Mouse (Mus musculus) liver, embryonic 13.5 days (tissue): ENCODE data around the gene Pex7. TPM values are rescaled to one million over a fixed set of nuclear protein-coding genes. Genes with fewer than 3 reads are reported as not detected.
A peak's percentile ranks its signal among the peaks of the same experiment; 100 is the strongest.

ENCODE experiments used
- ATAC-seq: fragments of 200-750 bp; cut with Nextera tagmentation; 2 replicates; pipeline ENCODE4 v1.8.0; 2017; ENCODE audit warnings: low read depth, mild to moderate bottlenecking, moderate number of reproducible peaks, moderate library complexity
- DNase-seq: peaks from one replicate; pipeline ENCODE4 v3.0.0; 2022
- H3K27ac ChIP-seq: fragments of 300-500 bp; sonication (generic); 2 replicates; pipeline ENCODE4 v1.5.1; 2015; ENCODE audit warnings: moderate library complexity, mild to moderate bottlenecking, inconsistent platforms
- H3K27me3 ChIP-seq: fragments of 300-500 bp; sonication (generic); 2 replicates; pipeline ENCODE4 v1.6.1; 2015; ENCODE audit warnings: mild to moderate bottlenecking, inconsistent platforms
- H3K36me3 ChIP-seq: fragments of 300-500 bp; sonication (generic); 2 replicates; pipeline ENCODE4 v1.6.1; 2015; ENCODE audit warnings: mild to moderate bottlenecking, inconsistent platforms
- H3K4me1 ChIP-seq: fragments of 300-500 bp; sonication (generic); replicated peaks from 2 replicates; pipeline ENCODE4 v1.6.1; 2015; ENCODE audit warnings: inconsistent platforms
- H3K4me2 ChIP-seq: fragments of 300-500 bp; sonication (generic); 2 replicates; pipeline ENCODE4 v1.6.1; 2015; ENCODE audit warnings: inconsistent platforms, mild to moderate bottlenecking, moderate library complexity
- H3K4me3 ChIP-seq: fragments of 300-500 bp; sonication (generic); replicated peaks from 2 replicates; pipeline ENCODE4 v1.5.1; 2015; ENCODE audit warnings: mild to moderate bottlenecking, inconsistent platforms
- H3K9ac ChIP-seq: fragments of 300-500 bp; sonication (generic); 2 replicates; pipeline ENCODE4 v1.6.1; 2015; ENCODE audit warnings: mild to moderate bottlenecking, inconsistent platforms
- H3K9me3 ChIP-seq: fragments of 300-500 bp; sonication (generic); replicated peaks from 2 replicates; pipeline ENCODE4 v1.6.1; 2016; ENCODE audit warnings: inconsistent platforms
- WGBS: fragments of 180-500 bp; shearing (Covaris S2); methylation state at CpG from one replicate; pipeline ENCODE4 v1.1.7; 2015; ENCODE audit not compliant: insufficient replicate concordance; 5-methylcytosine and 5-hydroxymethylcytosine counted together
- polyA plus RNA-seq: library from polyadenylated mRNA; unstranded; fragments of >200 nt; fragmentation: Nextera tagmentation; extraction: Ambion mirVana; gene quantifications from 2 replicates; pipeline ENCODE4 v1.2.1, GENCODE M21; 2015

Gene Pex7
- polyA plus RNA-seq, 1 experiment from 2014 or later: 28.2 TPM

DNA sequence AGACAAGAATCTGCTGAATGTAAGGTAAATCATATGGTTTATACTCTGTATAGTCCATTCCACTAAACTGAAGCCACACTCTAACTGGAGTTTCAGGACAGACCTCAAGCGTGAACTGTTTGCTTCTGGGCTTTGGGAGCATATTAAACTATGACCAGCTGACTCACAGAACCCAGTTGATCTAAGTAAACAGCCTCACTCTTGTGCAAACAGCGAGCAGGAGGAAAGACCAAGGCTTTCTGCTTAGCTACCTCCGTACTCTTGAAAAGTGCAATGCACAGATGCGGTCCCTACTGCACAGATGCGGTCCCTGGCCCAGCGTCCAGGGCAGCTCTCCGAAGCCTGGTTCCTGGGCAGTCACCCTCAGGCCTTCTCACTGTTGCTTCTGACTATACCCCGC, 30.2 kb downstream of the Pex7 start:
- peak; percentile 46; the same call in 1 of the 2 replicates for ATAC-seq
- WGBS: 71% methylated on average over 8 of the region's 8 CpGs
- Histone ChIP-seq H3K9ac (no peak overlapping the region), H3K27ac (no peak overlapping the region), H3K9me3 (no peaks in the 10 kb centered on the region), H3K4me2 (no peak overlapping the region; the same call in 1 of the 2 replicates), H3K4me1 (peaks cover 27% of the 10 kb centered on the region), H3K4me3 (no peak overlapping the region), H3K36me3 (no peaks in the 10 kb centered on the region), H3K27me3 (no peaks in the 10 kb centered on the region)
- no peak for DNase-seq

DNA sequence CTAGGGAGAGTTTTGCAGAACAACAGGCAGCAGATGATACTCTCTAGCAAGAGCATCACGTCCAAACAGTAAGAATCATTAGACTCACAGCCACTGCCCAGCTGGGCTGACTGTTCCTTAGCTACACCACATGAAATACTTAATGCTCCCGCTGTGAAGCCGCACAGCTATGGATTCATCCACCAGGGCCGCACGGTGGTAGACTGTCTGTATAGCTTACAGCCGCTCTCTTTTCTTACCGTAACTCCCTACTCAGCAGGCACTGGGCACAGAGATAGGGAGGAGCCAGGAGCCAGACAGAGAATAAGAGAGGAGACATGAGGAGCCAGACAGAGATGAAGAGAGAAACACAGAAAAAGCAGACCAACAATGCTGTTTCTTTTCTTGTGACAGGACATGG, 30.8 kb downstream of the Pex7 start:
- Histone ChIP-seq H3K9ac (no peak overlapping the region), H3K4me2 (no peak overlapping the region), H3K4me3 (no peak overlapping the region), H3K27ac (no peak overlapping the region), H3K27me3 (no peaks in the 10 kb centered on the region), H3K9me3 (no peaks in the 10 kb centered on the region), H3K4me1 (peaks cover 27% of the 10 kb centered on the region), H3K36me3 (no peaks in the 10 kb centered on the region)
- DNase-seq: no peak
- 0 out of 2 replicates have a peak, but pooled peaks have one; percentile 22 for ATAC-seq
- 74% methylated on average over 7 of the region's 7 CpGs for WGBS

DNA sequence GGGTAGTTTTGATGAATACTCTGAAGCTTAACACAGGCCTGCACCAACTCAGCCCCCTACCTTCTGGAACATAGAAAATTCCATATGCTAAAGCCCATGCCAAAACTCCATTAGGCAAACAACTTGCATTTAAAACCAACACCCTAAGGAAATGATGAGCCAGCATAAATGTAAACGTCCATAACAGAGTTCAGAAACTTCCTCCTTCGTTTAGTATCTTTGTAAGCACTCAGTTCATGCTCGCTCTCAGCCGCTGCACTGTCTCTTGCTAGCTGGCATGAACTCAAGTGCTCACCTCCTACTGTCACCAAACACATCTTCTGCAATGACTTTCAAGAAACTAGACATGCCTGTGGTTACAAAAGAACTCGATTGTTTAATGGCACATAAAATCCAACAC, 32.1 kb downstream of the Pex7 start:
- Histone ChIP-seq H3K36me3 (no peaks in the 10 kb centered on the region), H3K4me3 (no peak overlapping the region), H3K27me3 (no peaks in the 10 kb centered on the region), H3K4me1 (peaks cover 27% of the 10 kb centered on the region), H3K9me3 (no peaks in the 10 kb centered on the region), H3K9ac (no peak overlapping the region), H3K27ac (no peak overlapping the region), H3K4me2 (no peak overlapping the region)
- DNase-seq: no peak
- no peak for ATAC-seq
- WGBS: 48% methylated on average over 5 of the region's 5 CpGs

DNA sequence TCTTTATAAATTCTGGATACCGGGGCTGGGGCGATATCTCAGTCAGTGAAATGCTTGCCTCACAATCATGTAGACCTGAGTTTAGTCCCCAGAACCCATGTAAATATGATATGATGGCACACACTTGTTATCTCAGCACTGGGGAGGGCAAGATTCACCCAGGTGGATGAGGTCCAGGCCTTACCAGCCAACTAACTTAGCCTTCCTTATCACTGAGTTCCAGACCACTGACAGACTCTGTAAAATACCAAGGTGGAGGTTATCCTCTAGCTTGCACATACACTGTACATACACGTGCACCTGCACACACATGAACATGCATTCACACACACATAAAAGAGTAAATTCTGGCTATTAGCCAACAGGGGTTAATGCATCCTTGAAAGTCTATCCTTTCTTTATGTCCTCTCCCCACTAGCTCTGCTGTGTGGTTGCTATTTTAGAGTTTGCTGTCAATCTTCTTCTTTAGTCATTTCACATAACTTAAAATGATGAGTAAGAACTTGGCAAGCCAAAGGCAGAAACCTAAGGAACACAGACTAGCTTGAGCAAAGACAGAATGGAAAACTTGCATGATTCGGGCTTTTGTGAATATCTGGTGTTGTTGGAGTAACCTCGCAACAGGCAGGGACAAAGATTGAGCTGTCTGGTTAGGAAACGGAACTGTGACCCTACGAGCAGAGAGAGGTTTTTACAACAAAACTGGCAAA, 51.7 kb downstream of the Pex7 start:
- Histone ChIP-seq H3K9me3 (no peaks in the 10 kb centered on the region), H3K9ac (no peak overlapping the region), H3K27me3 (peaks cover 30% of the 10 kb centered on the region), H3K4me3 (no peak overlapping the region), H3K36me3 (0 out of 2 replicates have a peak, but pooled peaks cover 1% of the 10 kb centered on the region), H3K4me1 (peaks cover 23% of the 10 kb centered on the region), H3K4me2 (no peak overlapping the region), H3K27ac (no peak overlapping the region)
- WGBS: 52% methylated on average over 7 of the region's 7 CpGs
- ATAC-seq: peak; percentile 75
- DNase-seq: no peak

DNA sequence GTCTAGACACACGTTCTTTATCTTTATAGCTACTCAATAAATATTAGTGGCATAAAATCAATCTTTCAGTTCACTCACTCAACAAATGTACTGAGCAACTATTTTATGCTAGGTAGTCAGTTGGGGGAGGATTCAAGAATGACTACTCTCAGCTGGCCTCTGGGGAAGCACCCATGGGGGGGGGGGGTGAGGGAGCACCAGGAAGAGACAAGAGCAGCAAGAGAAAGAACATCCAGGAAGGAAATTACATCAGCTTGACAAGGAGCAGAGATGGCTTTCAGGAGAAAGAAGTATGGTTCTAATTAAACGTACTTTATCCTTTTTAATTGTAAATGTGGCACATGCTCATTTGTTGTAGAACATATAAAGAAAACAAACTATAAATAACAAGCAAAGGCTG, 53.9 kb downstream of the Pex7 start:
- H3K4me3 ChIP-seq: no peak overlapping the region
- H3K27ac ChIP-seq: no peak overlapping the region
- H3K27me3 ChIP-seq: peaks cover 52% of the 10 kb centered on the region
- ATAC-seq (no peak), DNase-seq (no peak)
- 29% methylated on average over 2 of the region's 2 CpGs for WGBS
- H3K4me2 ChIP-seq: no peak overlapping the region
- no peaks in the 10 kb centered on the region for H3K9me3 ChIP-seq
- H3K36me3 ChIP-seq: no peaks in the 10 kb centered on the region
- peaks cover 39% of the 10 kb centered on the region for H3K4me1 ChIP-seq
- H3K9ac ChIP-seq: no peak overlapping the region

DNA sequence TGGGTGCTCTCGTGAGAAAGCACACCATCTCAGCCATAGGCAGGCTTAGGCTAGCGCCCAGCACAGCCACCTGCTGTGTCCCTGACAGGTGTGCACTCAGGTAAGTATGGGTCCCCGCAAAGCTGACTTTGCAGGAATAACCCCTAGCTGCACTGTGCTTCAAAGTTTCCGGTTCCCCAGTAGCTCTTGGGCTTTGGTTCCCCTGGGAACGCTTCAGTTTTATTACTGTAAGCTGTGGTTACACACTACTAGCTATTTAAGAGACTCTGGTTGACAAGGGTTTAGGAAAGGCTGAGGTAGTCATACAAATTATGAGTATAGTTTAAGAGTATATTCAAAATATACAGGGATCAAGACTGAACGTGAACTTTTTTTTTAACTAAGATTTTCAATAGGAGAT, 54.7 kb downstream of the Pex7 start:
- no peak overlapping the region for H3K4me2 ChIP-seq
- DNase-seq (no peak), ATAC-seq (no peak)
- H3K4me3 ChIP-seq: no peak overlapping the region
- H3K9ac ChIP-seq: no peak overlapping the region
- no peaks in the 10 kb centered on the region for H3K9me3 ChIP-seq
- H3K4me1 ChIP-seq: peaks cover 39% of the 10 kb centered on the region
- H3K27ac ChIP-seq: no peak overlapping the region
- 35% methylated on average over 6 of the region's 6 CpGs for WGBS
- H3K36me3 ChIP-seq: no peaks in the 10 kb centered on the region
- H3K27me3 ChIP-seq: peaks cover 58% of the 10 kb centered on the region

DNA sequence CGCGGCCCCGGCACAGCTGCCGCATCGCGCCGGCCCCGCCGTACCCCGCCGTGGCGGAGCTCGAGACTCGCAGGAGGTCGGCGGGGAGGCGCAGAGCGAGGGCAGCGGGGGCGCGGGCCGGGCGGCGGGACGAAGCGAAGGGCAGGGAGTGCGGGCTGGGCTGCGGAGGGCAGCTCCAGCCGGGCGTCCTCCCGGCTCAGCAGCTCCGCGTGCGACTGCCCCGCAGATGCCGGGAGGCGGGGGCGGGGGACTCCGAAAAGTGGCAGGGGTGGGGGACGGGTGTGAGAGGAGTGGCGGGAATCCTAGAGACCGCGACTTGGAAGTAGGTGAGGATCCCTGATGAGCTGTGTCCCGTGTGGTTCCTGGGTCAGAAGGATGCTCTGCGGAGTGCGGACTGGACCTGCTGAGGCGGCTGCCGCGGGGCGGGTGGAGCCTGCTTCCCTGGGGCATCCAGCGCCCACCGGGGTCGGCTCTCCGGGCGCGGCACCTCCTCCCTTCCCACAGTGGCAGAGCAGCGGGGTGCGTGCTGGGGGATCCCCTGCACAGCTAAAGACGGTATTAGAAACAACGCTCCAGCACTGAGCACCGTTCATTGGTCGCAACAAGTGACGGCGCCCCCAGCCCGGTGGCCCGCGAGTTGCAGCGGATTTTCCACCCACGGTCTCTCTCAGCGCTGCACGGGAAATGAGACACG, 56.3 kb downstream of the Pex7 start, which contains the start of gene Slc35d3:
TSS of gene Slc35d3 (minus strand) at position 462 of the 694 bp plus-strand sequence.
- peaks cover 65% of the 10 kb centered on the region for H3K27me3 ChIP-seq
- peaks cover 39% of the 10 kb centered on the region for H3K4me1 ChIP-seq
- ATAC-seq (no peak; the same call in 1 of the 2 replicates), DNase-seq (no peak)
- no peaks in the 10 kb centered on the region for H3K9me3 ChIP-seq
- no peaks in the 10 kb centered on the region for H3K36me3 ChIP-seq
- H3K27ac ChIP-seq: 0 out of 2 replicates have a peak within 1 kb of the TSS, but pooled peaks have one; percentile 29
- H3K4me2 ChIP-seq: peak within 1 kb of the TSS; percentile 73
- under 1% methylated on average over 61 of the region's 72 CpGs for WGBS
- H3K9ac ChIP-seq: peak within 1 kb of the TSS; percentile 34; the same call in 1 of the 2 replicates
- H3K4me3 ChIP-seq: peak within 1 kb of the TSS; percentile 58

DNA sequence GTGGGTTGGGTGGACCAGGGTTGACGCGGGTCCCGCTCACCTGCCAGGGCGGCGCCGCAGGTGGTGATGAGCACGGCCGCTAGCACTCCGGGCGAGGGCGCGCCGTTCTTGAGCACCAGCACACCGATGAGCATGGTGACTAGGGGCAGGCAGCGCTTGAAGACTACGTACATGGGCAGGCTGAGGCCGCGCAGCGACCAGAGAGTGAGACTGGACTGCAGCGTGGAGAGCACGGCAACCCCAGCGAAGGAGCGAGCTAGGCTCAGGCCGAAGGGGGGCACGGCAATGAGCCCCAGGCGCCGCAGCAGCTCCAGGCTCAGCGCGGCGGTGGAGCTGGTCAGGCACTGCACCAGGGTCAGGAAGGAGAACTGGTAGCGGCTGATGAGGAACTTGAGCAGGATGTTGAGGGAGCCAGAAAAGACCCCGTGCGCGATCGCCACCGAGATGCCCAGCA, 56.9 kb downstream of the Pex7 start:
- DNase-seq (no peak), ATAC-seq (no peak)
- Histone ChIP-seq H3K4me1 (peaks cover 35% of the 10 kb centered on the region), H3K9ac (peak overlapping the region; percentile 34; the same call in 1 of the 2 replicates), H3K36me3 (no peaks in the 10 kb centered on the region), H3K4me2 (peak overlapping the region; percentile 73), H3K27ac (0 out of 2 replicates have a peak overlapping the region, but pooled peaks have one; percentile 29), H3K9me3 (no peaks in the 10 kb centered on the region), H3K4me3 (peak overlapping the region; percentile 58), H3K27me3 (peaks cover 65% of the 10 kb centered on the region)
- whole genome bisulfite sequencing: under 1% methylated on average over 36 of the region's 36 CpGs

DNA sequence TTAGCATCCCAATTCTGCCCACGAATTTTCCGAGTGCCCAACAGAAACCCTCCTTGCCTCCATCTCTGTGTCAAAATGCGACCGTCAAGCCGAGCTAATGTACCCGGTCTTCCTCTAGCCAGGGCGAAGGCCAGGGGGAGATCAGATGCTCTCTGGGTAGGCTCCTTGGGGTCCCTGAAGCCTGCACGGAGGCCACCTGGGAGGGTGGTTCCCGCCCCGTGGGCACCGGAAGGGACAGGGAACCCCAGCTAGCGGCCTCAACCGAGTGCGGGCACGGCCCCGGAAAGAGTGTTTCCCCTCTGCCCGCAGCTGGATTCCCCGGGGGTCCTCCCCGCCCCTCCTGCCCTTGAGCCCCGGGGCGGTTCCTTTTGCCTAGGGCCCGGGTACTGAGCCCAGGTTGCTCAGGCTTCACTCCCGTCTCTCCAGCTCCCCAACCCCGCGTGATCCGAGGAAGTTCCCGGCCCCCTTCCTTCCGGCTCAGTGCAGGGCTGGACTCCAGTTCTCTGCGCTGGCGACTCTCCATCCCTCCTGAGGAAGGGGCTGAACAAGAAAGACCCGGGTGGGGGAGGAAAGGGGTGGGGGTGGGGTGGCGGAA, 57.6 kb downstream of the Pex7 start:
- Histone ChIP-seq H3K4me1 (peaks cover 29% of the 10 kb centered on the region), H3K9me3 (no peaks in the 10 kb centered on the region), H3K27ac (no peak overlapping the region), H3K27me3 (peaks cover 65% of the 10 kb centered on the region), H3K9ac (peak overlapping the region; percentile 33; the same call in 1 of the 2 replicates), H3K4me3 (peak overlapping the region; percentile 58), H3K4me2 (peak overlapping the region; percentile 73), H3K36me3 (no peaks in the 10 kb centered on the region)
- DNase-seq (no peak), ATAC-seq (peak; percentile 58)
- WGBS: under 1% methylated on average over 32 of the region's 32 CpGs

DNA sequence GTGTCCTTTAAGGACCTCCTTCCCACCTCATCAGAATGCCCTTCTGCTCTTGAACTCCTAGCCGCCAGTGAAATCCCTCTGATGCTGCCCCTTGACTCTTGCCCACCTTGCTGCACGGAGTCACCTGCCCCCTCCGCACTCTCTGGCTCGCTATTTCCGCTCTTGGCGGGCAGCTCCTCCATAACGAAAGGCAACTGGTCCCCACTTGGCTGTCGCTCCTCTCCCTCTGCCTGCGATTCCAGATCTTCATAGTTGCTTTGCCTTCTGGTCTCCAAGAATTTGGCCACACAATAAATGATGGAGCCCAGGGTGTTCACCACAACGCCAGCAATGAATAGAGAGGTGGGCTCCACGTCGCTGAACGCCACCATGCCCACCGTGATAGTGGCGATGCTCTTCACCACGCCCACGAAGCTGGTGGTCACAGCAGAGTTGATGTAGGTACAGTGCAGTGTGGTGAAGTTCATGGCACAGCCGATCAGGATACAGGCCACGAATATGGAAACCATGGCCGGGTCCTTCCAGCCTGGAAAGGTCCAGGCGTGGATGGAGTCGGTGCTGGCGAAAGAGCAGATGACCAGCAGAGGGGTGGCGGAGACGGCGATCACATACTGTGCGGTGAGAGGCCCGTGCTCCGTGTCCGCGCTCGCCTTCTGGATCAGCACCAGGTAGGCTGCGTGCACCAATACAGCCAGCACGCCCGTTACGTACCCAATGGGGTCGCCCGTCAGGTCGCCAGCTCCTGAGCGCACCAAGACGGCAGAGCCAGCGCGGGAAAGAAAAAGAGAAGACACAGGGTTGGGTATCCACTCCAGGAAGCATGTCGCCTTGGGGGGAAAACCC, 58.3 kb downstream of the Pex7 start:
- peaks cover 65% of the 10 kb centered on the region for H3K27me3 ChIP-seq
- peak overlapping the region; percentile 33; the same call in 1 of the 2 replicates for H3K9ac ChIP-seq
- H3K9me3 ChIP-seq: no peaks in the 10 kb centered on the region
- peak overlapping the region; percentile 73 for H3K4me2 ChIP-seq
- WGBS: 3% methylated on average over 44 of the region's 44 CpGs
- no peak overlapping the region for H3K27ac ChIP-seq
- H3K36me3 ChIP-seq: no peaks in the 10 kb centered on the region
- ATAC-seq (no peak), DNase-seq (no peak)
- peak overlapping the region; percentile 58 for H3K4me3 ChIP-seq
- peaks cover 29% of the 10 kb centered on the region for H3K4me1 ChIP-seq
